Mouse (Mus musculus) liver, adult 10 weeks (tissue): Measurements from ENCODE around the gene Prdm13. TPM values are rescaled to one million over a fixed set of nuclear protein-coding genes. Genes with fewer than 3 reads are reported as not detected.

Source experiments
- polyA plus RNA-seq: library from polyadenylated mRNA; stranded (reverse); fragments of 350-450 nt; fragmentation: Illumina TruSeq; extraction: RNeasy Lipid Tissue Mini Kit (QIAGEN cat#74804); gene quantifications from one replicate; pipeline ENCODE4 v1.2.3, GENCODE M21; 2014; ENCODE audit warnings: low read depth, low replicate concordance

The Prdm13 gene
- not detected for polyA plus RNA-seq

GRCm38 (mm10) chr4:21685595-21686091, at the start of gene Prdm13:
Gene Prdm13 (minus strand): TSS chr4:21685963.

GRCm38 (mm10) chr4:21727615-21728165, 41.9 kb upstream of the Prdm13 start, which contains the start of gene Ccnc:
Gene Ccnc (plus strand): TSS chr4:21727701.

Other genes with a start within 250 kb of the Prdm13 start
- 46.1 TPM for gene Ccnc, start 41.7 kb upstream of the Prdm13 start, polyA plus RNA-seq
- 17.8 TPM for gene Usp45, start 81.2 kb upstream of the Prdm13 start, polyA plus RNA-seq
- 61.3 TPM for gene Tstd3, start 81.2 kb upstream of the Prdm13 start, polyA plus RNA-seq
- 62.2 TPM for gene Pnisr, start 161.6 kb upstream of the Prdm13 start, polyA plus RNA-seq
- 18.7 TPM for gene Coq3, start 193.7 kb upstream of the Prdm13 start, polyA plus RNA-seq
- not detected for gene Faxc, start 245.4 kb upstream of the Prdm13 start, polyA plus RNA-seq